In genomic region chr3:84346456-84347150, GRCm38 (mm10) we compare ENCODE assay signal across 10 mouse cellular contexts. TPM values are rescaled to one million over a fixed set of nuclear protein-coding genes. Genes with fewer than 3 reads are reported as not detected.
DNase-seq lines count a peak whose midpoint lies in the region; ATAC-seq lines count a peak whose summit lies in the region.
"Had no signal": no experiment of that assay in that cellular context is flagged by ENCODE, and none has a peak within 500 bp of the region (broad histone marks: within the 10 kb centered on the region; RNA-seq: fewer than 3 reads in every experiment).

No protein-coding gene starts in this region.

- DNase-seq in hindbrain, embryonic 10.5 days (ENCODE audit: low spot score), result peak; percentile 35
- peak; percentile 85 for DNase-seq in midbrain, embryonic 11.5 days (ENCODE audit: low spot score, missing footprints)
- peak; percentile 22 for DNase-seq in adipocyte (ENCODE audit: low spot score)
- peak; percentile 54 for DNase-seq in retina, postnatal 1 day
- DNase-seq in frontal cortex, adult 2 months (ENCODE audit: extremely low spot score in 1 of 2, low spot score in 1 of 2), result no peak
- DNase-seq: gastrocnemius, postnatal 36 days had no signal

- WGBS in hindbrain, embryonic 10.5 days, result 24% methylated on average over 10 of the region's 10 CpGs
- 24% methylated on average over 10 of the region's 10 CpGs for WGBS in hindbrain, embryonic 12.5 days
- WGBS in midbrain, embryonic 11.5 days, result 26% methylated on average over 10 of the region's 10 CpGs
- WGBS in midbrain, embryonic 15.5 days, result 23% methylated on average over 10 of the region's 10 CpGs

- H3K4me3 ChIP-seq in hindbrain, embryonic 10.5 days, result no peak overlapping the region
- H3K4me3 ChIP-seq in hindbrain, embryonic 12.5 days, result no peak overlapping the region
- no peak overlapping the region for H3K4me3 ChIP-seq in midbrain, embryonic 11.5 days (ENCODE audit: low read depth, low read length)
- H3K4me3 ChIP-seq in midbrain, embryonic 15.5 days, result no peak overlapping the region
- H3K4me3 ChIP-seq: forebrain, embryonic 13.5 days; neural tube, embryonic 12.5 days had no signal

- no peak overlapping the region for H3K4me2 ChIP-seq in hindbrain, embryonic 12.5 days (replicated peaks)
- H3K4me2 ChIP-seq in midbrain, embryonic 11.5 days, result no peak overlapping the region
- no peak overlapping the region for H3K4me2 ChIP-seq in midbrain, embryonic 15.5 days

- ATAC-seq in hindbrain, embryonic 12.5 days (ENCODE audit: low FRiP score), result no peak
- no peak for ATAC-seq in midbrain, embryonic 11.5 days (ENCODE audit: low FRiP score)
- no peak for ATAC-seq in midbrain, embryonic 15.5 days (replicated peaks)
- ATAC-seq: forebrain, embryonic 13.5 days had no signal

- H3K9me3 ChIP-seq in hindbrain, embryonic 10.5 days, result no peaks in the 10 kb centered on the region
- H3K9me3 ChIP-seq in hindbrain, embryonic 12.5 days (replicated peaks), result no peaks in the 10 kb centered on the region
- no peaks in the 10 kb centered on the region for H3K9me3 ChIP-seq in midbrain, embryonic 11.5 days (ENCODE audit: control insufficient read depth, low read length)
- no peaks in the 10 kb centered on the region for H3K9me3 ChIP-seq in midbrain, embryonic 15.5 days
- H3K9me3 ChIP-seq: forebrain, embryonic 13.5 days; neural tube, embryonic 12.5 days had no signal

- H3K36me3 ChIP-seq in hindbrain, embryonic 10.5 days, result no peaks in the 10 kb centered on the region
- H3K36me3 ChIP-seq in hindbrain, embryonic 12.5 days, result no peaks in the 10 kb centered on the region
- H3K36me3 ChIP-seq in midbrain, embryonic 11.5 days (ENCODE audit: control insufficient read depth, insufficient read depth, low read length), result no peaks in the 10 kb centered on the region
- H3K36me3 ChIP-seq in midbrain, embryonic 15.5 days (replicated peaks), result no peaks in the 10 kb centered on the region
- H3K36me3 ChIP-seq: neural tube, embryonic 12.5 days had no signal

- no peak overlapping the region for H3K9ac ChIP-seq in hindbrain, embryonic 12.5 days
- H3K9ac ChIP-seq in midbrain, embryonic 11.5 days (ENCODE audit: low read length), result no peak overlapping the region
- no peak overlapping the region for H3K9ac ChIP-seq in midbrain, embryonic 15.5 days
- H3K9ac ChIP-seq: forebrain, embryonic 13.5 days; neural tube, embryonic 12.5 days had no signal

- H3K27me3 ChIP-seq in hindbrain, embryonic 10.5 days (ENCODE audit: insufficient read depth, poor library complexity, severe bottlenecking), result peaks cover 35% of the 10 kb centered on the region
- peaks cover 3% of the 10 kb centered on the region; the same call in 1 of the 2 replicates for H3K27me3 ChIP-seq in hindbrain, embryonic 12.5 days
- H3K27me3 ChIP-seq in midbrain, embryonic 11.5 days (ENCODE audit: control insufficient read depth, insufficient read depth, low read length), result 0 out of 2 replicates have a peak, but pooled peaks cover 3% of the 10 kb centered on the region
- no peaks in the 10 kb centered on the region for H3K27me3 ChIP-seq in midbrain, embryonic 15.5 days (replicated peaks)
- H3K27me3 ChIP-seq: neural tube, embryonic 12.5 days had no signal

- peaks cover 38% of the 10 kb centered on the region for H3K4me1 ChIP-seq in hindbrain, embryonic 10.5 days (replicated peaks)
- H3K4me1 ChIP-seq in hindbrain, embryonic 12.5 days, result peaks cover 14% of the 10 kb centered on the region
- H3K4me1 ChIP-seq in midbrain, embryonic 11.5 days (ENCODE audit: control insufficient read depth, insufficient read depth, low read length), result peaks cover 10% of the 10 kb centered on the region
- H3K4me1 ChIP-seq in midbrain, embryonic 15.5 days, result peaks cover 9% of the 10 kb centered on the region

- peak overlapping the region; percentile 36 for H3K27ac ChIP-seq in hindbrain, embryonic 10.5 days
- H3K27ac ChIP-seq in hindbrain, embryonic 12.5 days, result no peak overlapping the region
- no peak overlapping the region for H3K27ac ChIP-seq in midbrain, embryonic 11.5 days (ENCODE audit: low read depth, low read length)
- H3K27ac ChIP-seq in midbrain, embryonic 15.5 days, result no peak overlapping the region
- H3K27ac ChIP-seq: forebrain, embryonic 13.5 days; neural tube, embryonic 12.5 days had no signal

RNA-seq across cellular contexts. Expression of gene Trim2, which starts 39.9 kb away (rescaled TPM):
- 65.9 and 87.0 TPM in 2 replicates for polyA plus RNA-seq in hindbrain, embryonic 10.5 days (2016; fragmentation: Nextera tagmentation; extraction: Ambion mirVana)
- polyA plus RNA-seq in hindbrain, embryonic 12.5 days (2016; fragmentation: Nextera tagmentation; extraction: Ambion mirVana), result 121 and 125 TPM in 2 replicates
- 128 and 137 TPM in 2 replicates for polyA plus RNA-seq in midbrain, embryonic 11.5 days (2014; fragmentation: Nextera tagmentation; extraction: Ambion mirVana)
- 158 and 159 TPM in 2 replicates for polyA plus RNA-seq in midbrain, embryonic 15.5 days (2015; fragmentation: Nextera tagmentation; extraction: Ambion mirVana)
- polyA plus RNA-seq in frontal cortex, adult 2 months (2012; rRNA removed), result 94.3 and 106 TPM in 2 replicates

Comparison
In these comparisons a context has a peak if more than half of its experiments do, and no peak if none do; other contexts are left out.
1. DNase-seq: peak in hindbrain, embryonic 10.5 days (single experiment), midbrain, embryonic 11.5 days (single experiment), adipocyte (single experiment) and retina, postnatal 1 day (single experiment); none in frontal cortex, adult 2 months (0 of 2).